Mouse (Mus musculus): ENCODE measurements around the gene Tomm40l.

Tomm40l gene

DNA sequence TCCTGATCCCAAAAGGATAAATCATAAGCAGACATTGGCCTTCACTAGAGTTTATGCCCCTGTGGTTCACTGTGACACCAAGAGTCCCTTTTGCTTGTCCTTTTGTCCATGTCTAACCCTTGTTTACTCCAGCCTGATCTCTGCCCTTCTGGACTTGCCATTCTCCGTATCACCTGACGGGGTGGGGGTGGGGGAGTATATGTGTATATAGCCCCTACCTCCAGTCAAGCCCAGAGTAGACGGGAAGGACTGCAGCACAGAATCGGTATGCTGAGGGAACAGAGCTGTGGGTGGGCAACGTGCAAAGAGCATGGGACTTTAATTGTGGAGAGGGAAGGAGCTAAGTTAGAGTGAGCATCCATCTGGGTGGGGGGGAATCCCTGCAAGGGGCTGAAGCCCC, 2.5 kb upstream of the Tomm40l start, which contains the start of gene Apoa2:
Gene Apoa2, plus strand, starts transcription at position 198 of the 400 bp plus-strand sequence.
- DNase-seq, result no peak

DNA sequence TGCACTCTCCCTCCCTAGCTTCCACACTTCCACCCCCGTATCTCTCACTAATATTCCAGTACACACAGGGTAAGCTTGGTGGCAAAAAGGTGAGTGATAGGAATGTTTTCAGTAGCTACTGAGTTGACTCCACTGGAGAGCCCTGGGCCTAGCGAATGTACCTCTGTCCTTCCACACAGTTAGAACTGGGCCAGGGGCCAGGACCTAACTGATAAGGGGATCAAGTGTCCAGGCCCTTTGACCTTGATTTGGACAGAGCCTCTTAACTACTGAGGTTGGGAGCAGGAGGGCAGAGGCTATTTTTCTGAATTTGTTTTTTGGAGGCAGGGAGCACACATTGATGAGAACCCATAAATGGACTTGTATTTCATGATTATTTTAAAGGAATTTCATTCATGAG, 1.5 kb upstream of the Tomm40l start:
- no peak for DNase-seq

DNA sequence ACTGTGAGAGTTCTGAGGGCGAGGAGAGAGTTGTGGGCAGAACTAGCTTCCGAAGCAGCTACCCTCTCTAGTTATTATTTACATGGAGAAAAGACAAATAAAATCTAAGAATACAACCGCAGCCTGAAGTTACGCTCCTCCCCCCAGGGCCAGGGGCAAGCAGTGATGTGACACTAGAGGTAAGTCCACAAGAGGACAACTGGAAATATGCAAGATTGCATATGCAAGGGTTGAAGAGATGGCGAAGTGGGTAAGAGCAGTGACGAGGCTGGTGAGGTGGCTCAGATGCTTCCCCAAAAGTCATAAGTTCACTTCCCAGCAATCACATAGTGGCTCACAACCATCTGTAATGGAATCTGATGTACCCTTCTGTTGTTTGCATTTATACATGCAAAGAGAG, 854 bp upstream of the Tomm40l start:
- peak; percentile 18 for DNase-seq

DNA sequence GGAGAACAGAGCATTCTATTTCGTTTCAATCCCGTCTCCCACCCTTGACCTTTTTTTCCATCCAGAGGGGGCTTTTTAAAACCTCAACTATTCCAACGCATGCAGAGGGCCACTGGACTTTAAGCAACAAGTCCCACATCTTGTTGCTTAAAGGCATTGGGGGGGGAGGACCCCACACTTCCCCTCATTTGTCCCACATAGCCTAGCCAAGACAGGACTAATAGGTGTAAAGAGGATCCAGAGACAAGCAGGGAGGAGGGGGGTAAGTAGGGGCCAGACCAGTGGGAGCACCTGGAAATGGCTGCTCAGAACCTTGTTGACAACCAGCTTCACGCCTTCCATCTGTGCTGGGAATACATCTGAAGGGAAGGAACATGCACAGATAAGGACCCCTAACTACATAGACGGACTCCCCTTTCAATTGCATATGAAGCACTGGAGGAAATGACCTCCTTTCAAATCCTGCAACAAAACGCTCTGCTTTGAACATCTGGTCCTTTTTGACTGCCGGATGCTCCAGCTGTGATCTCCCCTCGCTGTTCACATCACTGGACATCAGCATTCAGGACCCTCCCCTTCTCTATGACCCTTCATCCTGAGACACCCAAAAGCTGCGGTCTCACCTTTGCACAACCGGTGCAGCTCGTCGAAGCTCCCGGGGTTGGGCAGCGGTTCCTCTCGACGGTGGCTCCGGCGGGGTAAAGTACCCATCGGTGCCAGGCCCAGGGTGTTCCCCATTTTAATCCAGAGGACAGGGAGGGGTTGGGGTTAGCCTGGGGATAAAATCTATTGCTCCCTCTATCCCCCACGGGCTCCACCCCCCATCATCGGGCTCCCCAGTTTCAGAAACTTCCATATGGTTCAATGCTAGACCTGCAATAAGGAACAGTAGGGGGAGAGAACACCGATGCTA, 777 bp downstream of the Tomm40l start:
- DNase-seq, result no peak

DNA sequence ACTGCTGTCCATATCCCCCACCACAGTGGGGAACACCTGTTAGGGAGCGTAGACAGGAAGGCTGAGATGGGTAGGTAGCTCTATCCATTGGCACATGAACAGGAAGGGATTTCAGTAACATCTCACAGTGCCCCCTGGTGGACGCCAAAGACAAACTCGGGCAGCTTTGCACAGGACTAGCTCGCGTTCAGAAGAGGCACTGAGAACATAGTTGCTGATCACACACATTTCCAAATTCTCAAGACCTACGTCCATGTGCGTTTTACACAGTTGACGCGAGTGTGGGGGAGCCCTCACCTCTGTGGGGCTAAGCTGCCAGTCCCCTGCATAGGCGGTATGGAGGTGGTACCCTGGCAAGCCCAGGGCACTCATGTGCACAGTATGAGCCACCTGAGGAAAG, 1.4 kb downstream of the Tomm40l start:
- DNase-seq, result peak; percentile 83

DNA sequence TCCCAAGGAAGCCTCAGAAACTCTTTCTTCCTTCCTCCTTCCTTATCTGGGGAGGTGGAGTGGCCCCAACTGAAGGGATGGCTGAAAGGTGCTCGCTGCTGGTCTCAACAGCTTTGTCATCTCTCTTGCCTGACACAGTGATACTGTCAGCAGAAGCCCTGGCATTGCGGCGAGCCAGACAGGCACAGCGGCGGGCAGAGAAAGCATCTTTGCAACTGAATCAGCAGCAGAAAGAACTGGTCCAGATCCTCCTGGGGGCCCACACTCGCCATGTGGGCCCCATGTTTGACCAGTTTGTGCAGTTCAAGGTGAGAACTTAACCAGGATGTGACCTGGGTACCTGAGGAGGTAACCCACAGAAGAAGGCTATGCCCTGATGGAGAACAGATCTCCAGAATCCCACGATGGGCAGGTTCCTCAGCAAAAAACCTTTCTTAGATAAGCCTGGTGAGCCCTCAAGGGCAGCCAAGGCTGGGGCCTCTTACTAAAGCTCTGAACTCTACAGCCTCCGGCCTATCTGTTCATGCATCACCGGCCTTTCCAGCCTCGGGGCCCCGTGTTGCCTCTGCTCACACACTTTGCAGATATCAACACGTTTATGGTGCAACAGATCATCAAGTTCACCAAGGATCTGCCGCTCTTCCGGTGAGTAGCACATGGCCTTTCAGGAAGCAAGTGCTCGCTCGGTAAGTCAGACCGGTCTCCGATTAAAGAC, 5.9 kb downstream of the Tomm40l start:
- DNase-seq, result no peak

DNA sequence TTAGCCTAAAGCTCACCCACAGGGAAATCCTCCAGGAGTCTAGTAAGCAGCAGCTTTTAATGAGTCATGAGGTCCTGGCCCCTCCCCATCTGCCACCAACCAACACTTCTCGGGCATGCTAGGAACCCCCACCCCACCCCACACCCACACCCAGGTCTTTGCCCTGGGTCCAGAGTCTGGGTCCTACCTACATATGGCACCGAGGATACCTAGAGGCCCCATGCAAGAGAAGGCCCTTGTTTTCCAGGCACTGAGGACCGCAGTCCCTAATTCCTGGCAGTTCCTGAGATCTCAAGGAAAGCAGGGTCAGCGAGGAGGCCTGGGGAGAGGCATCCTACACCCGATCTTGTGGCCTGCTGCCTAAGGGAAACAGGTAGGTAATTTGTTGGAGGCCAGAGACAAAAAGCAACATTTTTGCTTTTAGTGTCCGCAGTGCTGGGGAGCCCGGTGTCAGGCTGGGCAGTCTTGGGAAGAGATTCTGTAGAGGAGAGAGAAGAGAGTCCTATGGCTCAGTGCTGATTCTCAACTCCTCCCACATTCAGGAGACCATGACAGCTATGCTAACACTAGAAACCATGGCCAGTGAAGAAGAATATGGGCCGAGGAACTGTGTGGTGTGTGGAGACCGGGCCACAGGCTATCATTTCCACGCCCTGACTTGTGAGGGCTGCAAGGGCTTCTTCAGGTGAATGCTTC, 8.4 kb downstream of the Tomm40l start, which contains the start of gene Nr1i3:
Gene Nr1i3, plus strand, starts transcription at position 170 of the 696 bp plus-strand sequence.
- no peak for DNase-seq

DNA sequence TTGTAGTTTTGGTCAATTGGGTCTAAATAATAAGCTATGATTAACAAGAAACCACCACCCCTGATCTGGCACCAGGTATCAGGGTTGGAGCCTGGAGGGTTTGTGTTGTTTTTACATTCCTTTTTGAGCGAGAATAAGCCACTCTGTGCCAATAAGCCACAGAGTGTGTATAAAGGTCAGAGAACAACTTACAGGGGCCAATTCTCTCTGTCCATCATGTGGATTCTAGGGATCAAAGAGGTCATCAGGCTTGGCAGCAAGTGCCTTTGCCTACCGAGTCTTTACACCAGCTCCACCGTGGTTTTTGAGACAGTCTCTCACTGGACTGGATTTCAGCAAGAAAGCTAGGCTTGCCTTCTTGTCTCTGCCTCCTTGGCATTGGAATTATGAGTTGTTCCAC, 9.5 kb downstream of the Tomm40l start:
- DNase-seq, result no peak

DNA sequence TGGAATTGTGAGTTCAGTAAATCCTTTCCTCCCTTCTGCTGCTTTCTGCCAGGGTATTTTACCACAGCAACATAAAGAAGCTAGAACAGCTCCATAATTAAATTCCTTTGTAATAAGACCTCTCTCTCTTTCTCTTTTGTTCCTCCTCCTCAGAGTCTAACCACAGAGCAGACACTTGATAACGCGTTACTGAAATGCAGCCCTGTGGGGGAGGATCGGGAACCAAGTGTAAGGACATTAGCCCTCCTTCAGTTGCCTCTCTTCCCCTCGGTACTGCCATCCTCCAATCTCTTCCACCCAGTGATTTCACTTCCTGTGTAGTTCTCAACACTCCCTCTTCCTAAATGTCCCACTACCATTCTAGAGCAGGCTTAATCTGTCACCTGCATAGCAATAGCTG, 12.9 kb downstream of the Tomm40l start:
- no peak for DNase-seq

DNA sequence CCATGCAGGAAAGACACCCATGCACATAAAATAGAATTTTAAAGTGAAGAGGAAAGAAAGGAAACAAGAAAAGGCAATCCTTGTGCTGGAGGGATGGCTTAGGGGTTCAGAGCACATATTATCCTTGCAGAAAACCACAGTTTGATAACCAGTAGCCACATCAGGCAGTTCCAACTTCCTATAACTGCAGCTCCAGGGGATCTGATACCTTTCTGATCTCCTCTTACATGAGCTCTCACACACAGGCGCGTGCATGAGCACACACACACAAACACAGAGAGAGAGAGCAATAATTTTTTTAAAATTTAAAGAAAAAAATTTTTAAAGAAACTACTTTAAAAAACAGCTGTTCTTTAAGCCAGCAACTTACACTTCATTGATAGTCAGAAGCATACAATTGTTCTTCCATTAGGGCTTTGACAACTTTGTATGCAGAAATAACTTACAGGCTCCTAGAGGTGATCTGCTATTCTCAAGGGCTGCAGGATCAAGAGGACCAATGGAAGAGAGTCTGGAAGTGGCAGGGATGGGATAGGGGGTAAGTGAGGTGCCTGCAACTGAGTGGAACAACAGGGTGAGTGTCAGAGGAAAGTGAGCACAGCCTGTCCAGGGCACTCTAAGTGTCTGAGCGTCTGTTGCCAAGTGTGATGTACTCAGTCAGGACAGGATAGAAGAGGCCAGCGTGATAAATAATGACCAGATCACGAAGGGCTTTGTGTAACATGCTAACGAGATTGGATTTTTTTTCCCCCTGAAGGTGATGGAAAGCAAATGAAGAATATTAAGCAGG, 16.4 kb downstream of the Tomm40l start:
- DNase-seq, result no peak

DNA sequence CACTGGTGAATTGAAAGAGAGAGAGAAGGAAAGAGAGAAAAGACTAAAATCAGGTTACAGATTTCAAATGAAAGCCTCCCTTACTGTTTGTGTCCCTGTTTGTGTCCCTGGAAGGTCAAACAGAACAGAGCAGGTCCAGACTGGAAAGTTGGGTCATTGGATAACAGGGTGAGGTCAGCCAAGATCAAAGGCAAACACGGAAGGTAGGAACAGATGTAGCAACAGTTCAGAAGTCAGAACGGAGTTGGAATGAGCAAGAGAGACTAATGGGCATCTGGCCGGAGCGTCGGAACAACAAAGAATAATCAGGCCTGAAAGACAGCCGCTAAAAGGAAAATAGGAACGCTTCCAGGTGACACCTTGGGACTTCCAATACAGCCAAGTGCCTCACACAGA, 18.1 kb downstream of the Tomm40l start:
- no peak for DNase-seq

DNA sequence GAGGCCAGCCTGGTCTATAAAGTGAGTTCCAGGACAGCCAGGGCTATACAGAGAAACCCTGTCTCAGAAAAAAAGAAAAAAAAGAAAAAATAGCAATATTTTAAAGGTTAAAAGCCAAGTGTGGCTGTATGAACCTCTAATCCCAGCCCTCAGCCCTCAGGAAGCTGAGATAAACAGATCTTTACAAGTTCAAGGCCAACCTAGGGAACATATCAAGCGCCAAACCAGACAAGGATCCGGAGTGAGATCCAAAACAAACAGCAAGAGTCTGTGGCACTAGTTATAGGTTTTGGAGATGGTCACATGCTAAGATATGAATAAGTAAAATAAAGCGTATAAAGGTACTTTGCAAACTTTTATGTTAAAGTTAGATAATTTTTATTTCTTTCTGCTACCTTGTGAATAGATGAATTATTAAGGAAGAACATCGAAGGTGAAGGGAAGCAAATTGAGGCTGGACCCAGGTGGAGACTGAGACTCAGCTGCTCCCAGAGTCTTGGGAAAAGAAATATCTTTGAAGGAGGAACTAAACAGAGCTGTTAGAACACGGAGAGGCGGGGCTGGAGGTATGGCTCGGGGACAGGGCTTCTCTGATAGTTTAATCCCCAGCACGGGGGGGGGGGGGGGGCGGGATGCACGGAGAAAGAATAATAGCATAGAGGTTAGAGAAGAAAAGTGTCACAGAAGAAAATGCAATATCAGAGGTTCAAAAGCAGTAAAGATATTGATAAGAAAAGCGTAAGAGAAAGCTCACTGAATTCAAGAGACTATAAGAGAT, 18.7 kb downstream of the Tomm40l start:
- no peak for DNase-seq

DNA sequence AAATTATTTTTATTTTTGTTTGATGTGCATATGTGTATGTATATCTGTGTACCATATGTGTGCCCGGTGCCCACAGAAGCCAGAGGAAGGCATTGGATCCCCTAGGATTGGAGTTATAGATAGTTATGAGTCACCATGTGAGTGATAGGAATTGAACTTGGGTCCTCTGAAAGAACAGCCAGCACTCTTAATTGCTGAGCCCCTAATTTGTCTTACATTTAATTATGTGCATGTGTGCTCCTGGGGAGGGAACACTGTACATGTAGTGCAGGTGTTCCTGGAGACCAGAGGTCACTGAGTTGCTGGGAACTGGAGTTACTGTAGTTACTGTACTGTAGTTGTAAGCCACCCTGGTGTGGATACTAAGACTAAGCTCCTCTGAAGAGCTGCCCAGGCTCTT, 21.5 kb downstream of the Tomm40l start:
- DNase-seq, result no peak

DNA sequence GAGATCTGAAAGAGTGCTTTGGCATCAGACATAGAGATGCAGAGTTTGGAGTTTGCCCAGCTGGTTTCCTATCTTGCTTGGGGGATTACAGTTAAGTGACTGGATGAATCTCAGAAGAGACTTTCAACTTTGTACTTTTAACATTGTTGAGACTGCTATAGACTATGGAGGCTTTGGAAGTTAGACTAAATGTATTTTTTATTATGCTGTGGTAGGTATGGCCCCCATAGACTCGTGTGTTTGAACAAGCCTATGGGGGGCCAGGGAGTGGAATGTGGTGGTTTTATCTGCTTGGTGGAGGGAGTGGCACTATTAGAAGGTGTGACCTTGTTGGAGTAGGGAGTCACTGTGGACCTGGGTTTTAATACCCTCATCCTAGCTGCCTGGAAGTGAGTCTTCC, 22.8 kb downstream of the Tomm40l start:
- DNase-seq, result no peak

DNA sequence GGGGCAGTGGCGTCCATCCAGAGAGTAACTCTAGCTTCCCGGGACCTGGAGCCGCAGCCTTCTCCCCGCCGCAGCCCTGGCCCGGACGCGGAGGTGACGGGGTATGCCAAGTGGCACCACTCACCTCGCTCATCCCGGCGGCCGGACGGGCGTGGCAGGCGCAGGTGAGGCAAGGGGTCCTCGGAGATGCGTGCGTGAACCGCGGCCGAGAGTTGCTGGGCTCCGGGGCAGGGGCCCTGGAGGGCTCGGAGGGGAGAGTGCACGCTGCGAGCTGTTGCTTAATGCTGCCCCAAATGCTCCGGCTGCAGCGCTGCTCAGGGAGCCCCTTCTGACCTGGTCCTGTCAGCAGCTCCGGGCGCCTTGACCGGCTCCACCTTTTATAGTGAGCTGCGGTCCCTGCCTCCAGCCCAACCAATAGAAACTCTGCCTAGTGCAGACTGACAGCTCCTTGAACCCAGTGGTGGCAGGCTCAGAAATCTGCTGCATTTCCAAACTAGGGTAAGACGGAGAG, 26.4 kb downstream of the Tomm40l start, which contains the start of gene Pcp4l1:
Gene Pcp4l1, minus strand, starts transcription at position 382 of the 511 bp plus-strand sequence.
- DNase-seq, result no peak

DNA sequence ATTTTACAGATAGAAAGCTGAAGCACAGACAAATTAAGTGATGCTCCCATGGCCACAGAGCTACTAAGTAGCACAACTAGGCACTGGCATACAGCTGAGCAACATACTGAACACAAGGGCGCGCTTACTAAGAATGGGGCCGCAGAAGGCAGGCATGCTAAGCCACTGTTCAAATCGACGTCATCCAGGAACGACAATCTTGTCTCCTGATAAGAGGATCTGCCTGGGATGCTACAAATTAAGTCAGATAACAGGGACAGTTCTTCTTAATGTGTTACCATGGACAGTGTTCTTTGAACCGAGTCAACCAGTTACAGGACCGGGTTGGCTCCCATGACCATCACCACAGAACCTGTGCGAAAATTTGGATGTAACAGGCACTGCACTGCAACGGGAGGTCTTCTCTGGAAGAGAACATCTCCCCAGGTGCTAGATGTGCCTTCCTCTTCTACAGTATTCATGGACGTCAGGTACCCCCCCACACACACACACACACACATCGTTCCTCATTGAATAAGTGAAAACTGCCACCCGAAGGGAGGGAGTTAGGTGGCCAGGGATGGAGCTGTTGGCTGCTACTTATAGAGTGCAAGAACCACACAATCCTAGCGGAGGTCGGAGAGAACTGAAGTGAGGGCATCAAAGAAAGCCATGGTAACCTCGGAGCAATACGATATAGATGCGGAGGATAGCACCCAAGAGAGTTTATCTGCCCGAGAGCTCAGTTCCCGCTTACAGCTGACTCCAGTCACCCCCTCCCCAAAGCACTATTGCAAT, 27.1 kb downstream of the Tomm40l start:
- no peak for DNase-seq

DNA sequence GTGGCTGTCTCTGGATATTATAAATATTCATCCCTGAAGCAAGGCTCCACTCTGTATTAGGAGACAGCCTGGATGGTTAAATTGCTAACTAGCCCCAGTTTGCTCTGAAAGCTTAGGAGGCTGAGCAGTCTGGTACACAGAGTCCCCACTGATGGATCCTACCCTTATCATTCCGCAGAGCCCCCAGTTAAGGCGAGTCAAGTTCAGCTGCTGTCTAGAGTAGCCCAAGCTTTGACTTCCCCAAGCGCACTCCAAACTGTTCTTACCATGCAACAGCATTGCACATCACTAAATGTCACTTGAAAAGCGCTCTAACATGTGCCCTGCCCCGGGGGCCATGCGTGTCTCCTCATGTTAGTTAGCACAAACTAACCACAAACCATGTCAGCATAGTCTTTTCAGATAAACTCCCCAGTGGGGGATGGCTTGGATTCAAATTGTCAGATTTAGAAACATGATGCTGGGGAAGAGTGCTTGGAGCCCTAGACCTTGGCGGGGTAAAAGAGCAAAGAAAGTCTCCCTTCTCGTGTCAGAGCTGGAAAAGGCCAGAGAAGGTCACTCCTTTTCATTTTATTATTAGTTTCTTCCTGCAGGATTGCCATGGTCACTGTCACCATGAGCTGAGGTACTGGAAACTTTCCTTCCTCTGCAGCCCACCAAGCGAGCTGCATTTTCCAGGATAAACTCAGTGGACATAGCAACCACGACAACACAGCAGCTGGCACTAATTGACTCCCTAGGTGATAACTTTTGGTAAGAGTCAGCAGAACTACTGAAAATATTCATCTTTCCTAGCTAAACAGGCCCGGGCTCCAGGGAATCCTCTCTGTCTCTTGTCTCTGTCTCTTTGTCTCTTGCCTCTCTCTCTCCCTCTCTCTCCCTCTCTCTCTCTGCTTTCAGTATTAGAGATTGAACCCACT, 28.1 kb downstream of the Tomm40l start:
- DNase-seq, result no peak

DNA sequence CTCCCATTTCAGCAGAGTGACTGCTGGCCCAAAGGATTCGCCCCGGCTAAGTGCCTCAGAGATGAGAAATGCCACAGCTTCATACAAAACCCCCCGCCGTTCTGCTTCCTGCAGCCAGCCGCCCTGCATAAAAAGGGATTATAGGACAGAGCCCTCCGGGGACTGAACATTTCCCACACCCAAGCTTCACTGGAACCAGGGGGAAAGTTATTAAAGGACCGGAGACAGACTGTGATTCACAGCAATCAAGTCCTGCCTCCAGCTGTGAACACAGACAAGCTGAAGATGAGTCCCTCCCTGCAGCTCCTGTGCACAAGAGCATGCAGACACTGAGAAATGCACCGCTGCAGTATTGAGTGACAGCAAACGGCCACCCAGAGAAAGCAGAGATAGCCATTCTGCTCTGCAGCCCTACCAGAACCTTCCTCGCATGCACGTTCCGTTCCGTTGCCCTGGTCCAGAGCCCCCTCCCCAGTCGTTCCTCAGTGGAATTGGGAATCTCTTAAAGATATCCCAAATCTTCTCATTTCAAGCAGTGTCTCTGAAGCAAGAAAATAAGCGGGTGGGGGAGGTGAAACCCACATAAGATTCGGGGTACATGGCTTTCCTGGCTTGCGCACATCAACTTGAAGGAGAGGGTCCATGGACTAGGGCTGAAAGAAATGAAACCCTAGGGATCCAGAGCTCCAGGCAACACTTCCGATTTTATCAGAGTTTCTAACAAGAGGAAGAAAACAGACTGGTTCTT, 29.0 kb downstream of the Tomm40l start:
- DNase-seq, result no peak

DNA sequence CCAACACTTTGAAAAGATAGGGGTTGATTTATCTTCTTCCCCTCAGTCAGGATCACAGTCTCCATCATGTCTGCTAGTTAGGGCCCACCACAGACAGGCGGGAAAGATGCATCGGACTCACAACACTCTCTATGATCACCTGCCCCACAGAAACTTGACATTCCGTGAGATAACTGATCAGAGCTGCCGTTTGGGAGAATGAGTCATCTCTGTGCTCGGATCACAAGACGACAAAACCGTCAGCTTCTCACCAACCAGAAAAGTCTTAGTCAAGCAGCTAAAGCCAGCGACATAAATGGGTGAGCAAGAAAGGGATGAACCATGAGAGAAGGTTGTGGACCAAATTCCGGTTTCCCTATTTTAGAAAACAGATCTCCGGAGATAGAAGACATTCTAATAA, 30.0 kb downstream of the Tomm40l start:
- no peak for DNase-seq
